Mouse (Mus musculus) ES-Bruce4 (cell line): Measurements from ENCODE around the gene Tmtc4.

Experiments
- CTCF ChIP-seq: IDR thresholded peaks from one replicate; pipeline ENCODE4 v1.8.1; 2011; ENCODE audit warnings: low read depth, low read length
- EP300 ChIP-seq: IDR thresholded peaks from 2 replicates; pipeline ENCODE4 v1.6.1; 2011; ENCODE audit warnings: low read depth, low read length; ENCODE audit not compliant: insufficient read depth
- POLR2A ChIP-seq: IDR thresholded peaks from one replicate; pipeline ENCODE4 v1.8.1; 2011; ENCODE audit warnings: low read length; ENCODE audit not compliant: insufficient read depth

- TF ChIP-seq CTCF (peak; percentile 11), POLR2A (peak; percentile 25), EP300 (no peak)
Measured at GRCm38 (mm10) chr14:122983226-122984215, at the start of gene Tmtc4.
